Mouse (Mus musculus) adrenal gland, adult 10 weeks (tissue): ENCODE results near the gene Setd3. TPM values are rescaled to one million over a fixed set of nuclear protein-coding genes. Genes with fewer than 3 reads are reported as not detected.

Experiments used
- polyA plus RNA-seq: library from polyadenylated mRNA; stranded (reverse); fragments of 350-450 nt; fragmentation: Illumina TruSeq; extraction: RNeasy Lipid Tissue Mini Kit (QIAGEN cat#74804); gene quantifications from one replicate; pipeline ENCODE4 v1.2.3, GENCODE M21; 2014; ENCODE audit warnings: low read depth, low replicate concordance

Setd3 gene
- polyA plus RNA-seq: 189 TPM

DNA sequence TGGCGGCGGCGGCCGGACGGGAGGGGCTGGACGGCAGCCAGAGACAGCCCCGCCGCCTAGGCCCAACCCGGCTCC lies at the start of gene Setd3:
Gene Setd3 (minus strand): TSS at position 69 of the 75 bp plus-strand sequence.

DNA sequence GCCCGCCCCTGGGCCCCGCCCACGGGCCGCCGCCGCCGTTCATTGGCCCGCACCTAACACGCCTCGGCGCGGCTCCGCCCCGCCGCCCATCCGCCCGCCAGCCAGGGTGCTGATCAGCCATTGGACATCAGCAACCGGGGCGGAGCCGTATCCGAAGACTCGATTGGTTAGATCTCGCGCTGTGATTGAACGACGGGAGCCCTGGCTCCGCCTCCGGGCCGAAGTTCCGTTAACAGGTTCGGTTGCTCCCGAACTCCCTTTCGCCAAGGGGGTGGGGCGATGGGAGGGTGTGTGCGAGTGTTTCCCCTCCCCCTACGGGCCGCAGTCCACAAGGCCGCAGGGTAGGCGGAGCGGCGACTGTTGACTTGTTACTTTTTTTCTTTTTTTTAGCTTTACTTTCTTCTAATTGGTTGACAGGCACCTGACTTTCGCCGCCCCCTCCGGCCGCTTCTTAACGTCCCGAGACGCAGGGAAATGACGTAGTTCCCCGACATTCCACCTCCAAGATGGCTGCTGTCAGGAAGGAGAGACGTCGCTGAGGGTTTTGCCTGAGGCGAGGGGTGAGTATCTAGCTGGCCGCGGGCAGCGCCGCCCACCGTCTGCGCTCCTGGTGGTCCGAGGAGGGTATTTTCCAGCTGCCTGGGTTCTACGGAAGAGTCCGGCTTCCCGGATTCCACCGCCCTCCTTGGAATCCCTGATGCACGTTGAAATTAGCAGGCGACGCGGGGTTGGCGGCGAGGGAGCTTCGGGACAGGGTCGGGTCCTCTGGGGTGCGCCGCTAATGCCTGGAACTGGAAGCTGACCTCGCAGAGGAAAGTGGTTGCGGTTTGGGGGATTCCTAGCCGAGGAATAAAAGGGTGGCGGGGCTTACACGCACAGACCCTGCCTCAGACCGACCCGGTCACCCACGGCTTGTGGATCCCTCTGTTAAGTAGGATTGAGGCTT lies 480 bp upstream of the Setd3 start, which contains the start of gene Ccnk:
Gene Ccnk (plus strand): TSS at position 259 of the 946 bp plus-strand sequence.

Other genes starting within 250 kb of the Setd3 start
- 0.17 TPM for gene Bcl11b, start 175.7 kb downstream of the Setd3 start, polyA plus RNA-seq
- gene Ccnk, start 265 bp upstream of the Setd3 start, polyA plus RNA-seq: 23.8 TPM
- 1.4 TPM for gene Ccdc85c, start 96.1 kb upstream of the Setd3 start, polyA plus RNA-seq
- not detected for gene Hhipl1, start 127.0 kb upstream of the Setd3 start, polyA plus RNA-seq
- gene Cyp46a1, start 155.1 kb upstream of the Setd3 start, polyA plus RNA-seq: not detected
- gene Eml1, start 191.6 kb upstream of the Setd3 start, polyA plus RNA-seq: 13.8 TPM